Mouse (Mus musculus): Measurements from ENCODE around the gene Atp2b1. TPM values are rescaled to one million over a fixed set of nuclear protein-coding genes. Genes with fewer than 3 reads are reported as not detected.

Gene Atp2b1
- polyA plus RNA-seq, 1 experiment from 2014 or later, result 176 TPM

GRCm38 (mm10) chr10:99012086-99012485, 97.9 kb downstream of the Atp2b1 start:
- Histone ChIP-seq H3K27me3 (replicated peaks) (no peaks in the 10 kb centered on the region), H3K27ac (no peak overlapping the region), H3K4me1 (replicated peaks) (no peaks in the 10 kb centered on the region), H3K9ac (no peak overlapping the region), H3K9me3 (no peaks in the 10 kb centered on the region), H3K36me3 (peaks cover 14% of the 10 kb centered on the region), H3K4me3 (replicated peaks) (no peak overlapping the region), H3K4me2 (replicated peaks) (no peak overlapping the region)
- WGBS, result 83% methylated on average over 5 of the region's 5 CpGs
- ATAC-seq, result no peak

DNA sequence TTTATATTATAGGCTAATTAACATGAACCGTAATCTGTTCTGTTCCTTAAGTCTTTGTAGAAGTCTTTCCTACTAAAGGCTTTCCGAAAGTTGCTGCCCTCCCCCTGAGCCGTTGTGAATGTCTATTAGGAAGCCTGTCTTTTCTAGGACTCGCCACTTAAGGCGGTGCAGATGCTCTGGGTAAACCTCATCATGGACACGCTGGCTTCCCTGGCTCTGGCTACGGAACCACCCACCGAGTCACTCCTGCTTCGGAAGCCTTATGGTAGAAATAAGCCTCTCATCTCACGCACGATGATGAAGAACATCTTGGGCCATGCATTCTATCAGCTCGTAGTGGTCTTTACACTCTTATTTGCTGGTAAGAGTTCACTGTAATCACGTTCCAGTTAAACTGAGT, 100.5 kb downstream of the Atp2b1 start:
- Histone ChIP-seq H3K4me2 (replicated peaks) (no peak overlapping the region), H3K36me3 (peaks cover 12% of the 10 kb centered on the region), H3K4me1 (replicated peaks) (no peaks in the 10 kb centered on the region), H3K9ac (no peak overlapping the region), H3K27me3 (replicated peaks) (no peaks in the 10 kb centered on the region), H3K9me3 (no peaks in the 10 kb centered on the region), H3K27ac (no peak overlapping the region), H3K4me3 (replicated peaks) (no peak overlapping the region)
- no peak for ATAC-seq
- 94% methylated on average over 13 of the region's 13 CpGs for WGBS

DNA sequence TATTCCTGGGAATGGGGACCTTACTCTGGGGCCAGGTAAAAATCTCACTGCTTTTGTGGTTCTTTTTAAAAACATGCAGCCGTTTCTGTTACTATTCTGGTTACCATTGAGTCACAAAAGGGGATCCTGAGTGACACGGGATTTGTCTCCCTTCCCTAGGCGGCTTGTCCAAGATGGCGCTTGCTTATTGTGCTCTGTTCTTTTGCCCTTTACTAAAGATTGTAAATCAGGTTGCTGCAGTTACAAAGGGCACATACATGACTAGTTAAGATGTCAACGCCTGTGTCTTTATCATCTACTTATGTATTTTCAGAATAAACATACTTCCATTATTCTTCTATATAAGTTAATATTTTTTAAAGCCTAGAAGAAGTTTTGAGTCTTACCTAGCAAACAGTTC, 102.8 kb downstream of the Atp2b1 start:
- Histone ChIP-seq H3K4me3 (replicated peaks) (no peak overlapping the region), H3K9me3 (no peaks in the 10 kb centered on the region), H3K9ac (no peak overlapping the region), H3K4me1 (replicated peaks) (no peaks in the 10 kb centered on the region), H3K27me3 (replicated peaks) (no peaks in the 10 kb centered on the region), H3K4me2 (replicated peaks) (no peak overlapping the region), H3K27ac (no peak overlapping the region), H3K36me3 (peaks cover 9% of the 10 kb centered on the region)
- 92% methylated on average over 5 of the region's 5 CpGs for WGBS
- no peak for ATAC-seq

DNA sequence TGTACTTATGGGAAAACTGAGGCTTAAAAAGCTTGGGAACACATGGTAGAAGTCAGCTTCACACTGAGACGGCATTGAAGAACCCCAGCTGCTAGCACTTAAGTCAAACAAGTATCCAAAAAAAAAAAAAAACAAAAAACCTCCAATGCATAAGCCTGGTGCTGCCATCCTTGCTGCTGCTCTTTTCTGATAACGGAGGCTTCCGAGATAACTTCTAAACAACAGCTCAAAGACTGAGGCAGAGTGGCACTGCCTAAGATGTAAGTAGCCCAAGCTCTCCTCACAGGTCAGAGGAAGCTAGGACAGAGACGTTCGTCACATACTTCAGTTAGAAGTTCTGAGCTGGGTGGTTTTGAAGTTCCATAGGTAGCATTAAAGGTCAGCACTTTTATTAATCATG, 113.3 kb downstream of the Atp2b1 start:
- no peak overlapping the region for H3K27ac ChIP-seq
- WGBS, result 77% methylated on average over 5 of the region's 5 CpGs
- no peaks in the 10 kb centered on the region for H3K9me3 ChIP-seq
- no peaks in the 10 kb centered on the region for H3K36me3 ChIP-seq
- H3K4me3 ChIP-seq (replicated peaks), result no peak overlapping the region
- H3K4me2 ChIP-seq (replicated peaks), result no peak overlapping the region
- no peak overlapping the region for H3K9ac ChIP-seq
- H3K4me1 ChIP-seq (replicated peaks), result no peaks in the 10 kb centered on the region
- no peaks in the 10 kb centered on the region for H3K27me3 ChIP-seq (replicated peaks)
- no peak for ATAC-seq

- 87% methylated on average over 7 of the region's 7 CpGs for WGBS
These were observed 115.6 kb downstream of the Atp2b1 start for GRCm38 (mm10) chr10:99029844-99030243.

GRCm38 (mm10) chr10:99033830-99034828, 119.9 kb downstream of the Atp2b1 start:
- Histone ChIP-seq H3K36me3 (no peaks in the 10 kb centered on the region), H3K9me3 (no peaks in the 10 kb centered on the region), H3K4me1 (replicated peaks) (no peaks in the 10 kb centered on the region), H3K27ac (no peak overlapping the region), H3K4me3 (replicated peaks) (no peak overlapping the region), H3K27me3 (replicated peaks) (no peaks in the 10 kb centered on the region), H3K4me2 (replicated peaks) (no peak overlapping the region), H3K9ac (no peak overlapping the region)
- no peak for ATAC-seq
- WGBS, result 93% methylated on average over 15 of the region's 15 CpGs

More at GRCm38 (mm10) chr10:99029844-99030243, 115.6 kb downstream of the Atp2b1 start:
- Histone ChIP-seq H3K4me2 (replicated peaks) (no peak overlapping the region), H3K4me1 (replicated peaks) (no peaks in the 10 kb centered on the region), H3K9me3 (no peaks in the 10 kb centered on the region), H3K27ac (no peak overlapping the region), H3K27me3 (replicated peaks) (no peaks in the 10 kb centered on the region), H3K9ac (no peak overlapping the region), H3K36me3 (no peaks in the 10 kb centered on the region), H3K4me3 (replicated peaks) (no peak overlapping the region)
- no peak for ATAC-seq

- no peaks in the 10 kb centered on the region for H3K4me1 ChIP-seq (replicated peaks)
- no peak overlapping the region for H3K4me3 ChIP-seq (replicated peaks)
- WGBS, result 71% methylated on average over 21 of the region's 21 CpGs
- no peak overlapping the region for H3K4me2 ChIP-seq (replicated peaks)
- H3K27me3 ChIP-seq (replicated peaks), result no peaks in the 10 kb centered on the region
- no peak overlapping the region for H3K9ac ChIP-seq
- no peaks in the 10 kb centered on the region for H3K36me3 ChIP-seq
- ATAC-seq, result no peak
- H3K9me3 ChIP-seq, result no peaks in the 10 kb centered on the region
- no peak overlapping the region for H3K27ac ChIP-seq
These were observed 123.2 kb downstream of the Atp2b1 start for GRCm38 (mm10) chr10:99037185-99038065.

DNA sequence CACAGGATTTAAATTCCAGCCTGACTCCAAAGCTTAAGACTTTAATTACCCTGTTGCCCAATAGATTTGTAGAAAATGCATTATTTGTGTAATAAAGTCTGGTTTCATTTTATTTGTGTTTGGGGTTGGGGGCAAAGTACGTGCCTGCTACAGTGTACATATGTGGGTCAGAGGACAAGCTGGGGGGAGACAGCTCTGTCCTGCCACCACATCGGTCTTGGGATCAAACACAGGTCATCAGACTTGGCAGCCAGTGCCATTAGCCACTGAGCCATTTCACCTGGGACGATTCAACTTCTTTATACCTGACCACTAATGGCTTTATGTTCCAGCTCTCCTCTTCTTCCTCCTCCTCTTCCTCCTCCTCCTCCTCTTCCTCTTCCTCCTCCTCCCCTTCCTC, 124.7 kb downstream of the Atp2b1 start:
- Histone ChIP-seq H3K27me3 (replicated peaks) (no peaks in the 10 kb centered on the region), H3K4me3 (replicated peaks) (no peak overlapping the region), H3K9ac (no peak overlapping the region), H3K4me1 (replicated peaks) (no peaks in the 10 kb centered on the region), H3K4me2 (replicated peaks) (no peak overlapping the region), H3K27ac (no peak overlapping the region), H3K36me3 (no peaks in the 10 kb centered on the region), H3K9me3 (no peaks in the 10 kb centered on the region)
- ATAC-seq, result no peak
- 64% methylated on average over 3 of the region's 3 CpGs for WGBS

DNA sequence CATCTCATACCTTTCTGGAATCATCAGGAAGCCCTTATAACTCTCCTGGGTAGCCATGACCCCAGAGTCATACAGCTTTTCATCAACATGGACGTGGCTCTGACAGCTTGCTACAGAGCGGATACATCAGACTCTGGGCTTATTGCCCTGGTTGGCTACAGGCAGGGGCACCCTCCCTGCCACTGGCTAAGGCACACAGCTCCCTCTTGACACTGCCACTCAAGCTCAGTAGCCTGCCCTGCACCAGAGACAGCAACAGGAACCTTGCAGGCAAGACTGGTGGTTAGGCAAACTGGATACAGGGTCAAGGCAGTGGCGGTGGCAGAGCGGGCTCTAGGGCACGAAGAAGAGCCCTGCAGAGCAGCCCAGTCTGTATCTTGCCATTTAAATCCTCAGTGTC, 126.0 kb downstream of the Atp2b1 start:
- H3K27ac ChIP-seq, result no peak overlapping the region
- H3K4me2 ChIP-seq (replicated peaks), result no peak overlapping the region
- H3K4me1 ChIP-seq (replicated peaks), result no peaks in the 10 kb centered on the region
- H3K36me3 ChIP-seq, result no peaks in the 10 kb centered on the region
- H3K9me3 ChIP-seq, result no peaks in the 10 kb centered on the region
- no peak for ATAC-seq
- 93% methylated on average over 5 of the region's 5 CpGs for WGBS
- no peaks in the 10 kb centered on the region for H3K27me3 ChIP-seq (replicated peaks)
- H3K4me3 ChIP-seq (replicated peaks), result no peak overlapping the region
- H3K9ac ChIP-seq, result no peak overlapping the region

DNA sequence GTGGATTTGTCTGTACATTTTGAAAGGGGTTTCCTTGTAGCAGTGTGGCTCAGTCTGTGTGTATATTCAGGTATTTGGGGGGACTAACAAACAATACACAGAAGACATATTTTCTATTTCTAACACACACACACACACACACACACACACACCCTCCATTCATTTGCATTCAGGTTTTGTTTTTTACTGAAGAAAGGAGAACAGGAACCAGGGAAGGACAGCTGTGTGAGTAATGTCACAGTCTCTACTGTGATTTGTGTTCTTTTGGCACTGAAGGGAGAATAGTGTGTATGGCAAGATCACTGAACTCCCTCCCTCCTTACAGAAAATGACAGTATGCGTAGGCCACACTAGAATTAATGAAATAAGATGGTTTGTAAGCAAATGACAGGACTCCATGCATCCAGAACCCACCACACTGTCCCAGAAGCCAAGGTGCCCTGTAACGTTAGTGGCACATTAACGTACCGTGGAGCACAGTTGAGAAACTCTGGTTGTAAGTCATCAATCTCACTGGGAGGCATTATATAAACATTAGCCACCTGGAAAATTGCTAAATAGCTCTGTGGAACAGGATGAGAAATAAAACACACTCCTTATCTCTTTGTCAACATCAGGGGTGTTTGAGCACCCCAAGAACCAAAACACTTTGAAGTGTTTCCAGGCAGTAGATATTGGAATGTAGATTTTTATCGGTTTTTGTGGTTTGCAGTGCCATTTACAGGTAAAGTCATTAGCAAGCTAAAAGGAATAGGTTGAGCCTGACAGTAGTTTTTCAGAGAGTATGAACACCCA, 132.7 kb downstream of the Atp2b1 start:
- Histone ChIP-seq H3K9ac (no peak overlapping the region), H3K27me3 (replicated peaks) (no peaks in the 10 kb centered on the region), H3K9me3 (no peaks in the 10 kb centered on the region), H3K4me3 (replicated peaks) (no peak overlapping the region), H3K36me3 (no peaks in the 10 kb centered on the region), H3K4me2 (replicated peaks) (no peak overlapping the region), H3K27ac (no peak overlapping the region), H3K4me1 (replicated peaks) (0 out of 2 replicates have a peak, but pooled peaks cover 4% of the 10 kb centered on the region)
- WGBS, result 31% methylated on average over 5 of the region's 5 CpGs
- ATAC-seq, result no peak

- H3K9me3 ChIP-seq, result no peaks in the 10 kb centered on the region
- no peak overlapping the region for H3K27ac ChIP-seq
- no peak for ATAC-seq
- 0 out of 2 replicates have a peak, but pooled peaks cover 4% of the 10 kb centered on the region for H3K4me1 ChIP-seq (replicated peaks)
- H3K36me3 ChIP-seq, result no peaks in the 10 kb centered on the region
- no peak overlapping the region for H3K4me2 ChIP-seq (replicated peaks)
- WGBS, result 61% methylated on average over 4 of the region's 4 CpGs
- no peak overlapping the region for H3K4me3 ChIP-seq (replicated peaks)
- no peak overlapping the region for H3K9ac ChIP-seq
- no peaks in the 10 kb centered on the region for H3K27me3 ChIP-seq (replicated peaks)
These were observed 133.3 kb downstream of the Atp2b1 start for GRCm38 (mm10) chr10:99047551-99047940.

- Histone ChIP-seq H3K4me3 (replicated peaks) (no peak overlapping the region), H3K4me2 (replicated peaks) (no peak overlapping the region), H3K27me3 (replicated peaks) (no peaks in the 10 kb centered on the region), H3K4me1 (replicated peaks) (0 out of 2 replicates have a peak, but pooled peaks cover 4% of the 10 kb centered on the region), H3K27ac (no peak overlapping the region), H3K36me3 (no peaks in the 10 kb centered on the region), H3K9ac (no peak overlapping the region), H3K9me3 (no peaks in the 10 kb centered on the region)
- WGBS, result 74% methylated on average over 7 of the region's 7 CpGs
- no peak for ATAC-seq
These were observed 135.9 kb downstream of the Atp2b1 start for GRCm38 (mm10) chr10:99050093-99050492.

All from intestine, embryonic 15.5 days (tissue).